Mouse (Mus musculus) adrenal gland, adult 8-10 months (tissue): ENCODE data around the gene Sdcbp2. TPM values are rescaled to one million over a fixed set of nuclear protein-coding genes. Genes with fewer than 3 reads are reported as not detected.
"Not testable (repeated sequence)": the region's sequence is repeated elsewhere in the genome, so short reads cannot be mapped to it uniquely, and the experiment has no call there.

Experiments used
- DNase-seq: peaks from one replicate; pipeline ENCODE4 v3.0.0; 2022
- total RNA-seq, 4 experiments: library from RNA; stranded (reverse); gene quantifications; 2 replicates each; pipeline ENCODE4 v1.2.4; 2022

Gene Sdcbp2
- total RNA-seq, 4 experiments from 2014 or later: 1.1 to 1.8 (median 1.3) TPM

DNA sequence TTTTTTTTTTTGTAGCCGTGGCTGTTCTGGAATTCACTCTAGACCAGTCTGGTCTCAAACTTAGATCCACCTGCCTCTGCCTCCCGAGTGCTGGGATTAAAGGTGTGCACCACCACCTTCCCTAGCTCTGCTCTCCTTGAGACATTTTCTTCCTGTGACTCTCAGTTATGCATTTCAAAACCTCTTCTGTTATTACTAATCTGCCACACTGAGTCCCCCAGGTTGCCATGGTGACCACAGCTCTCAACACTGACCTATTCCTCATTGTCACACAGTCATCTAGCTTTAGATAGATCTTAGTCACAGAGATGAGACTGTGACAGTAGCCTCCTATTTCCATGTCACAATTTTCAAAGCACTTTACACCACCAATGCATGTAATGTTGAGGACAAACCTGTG is 3.0 kb upstream of the Sdcbp2 start:
- peak; percentile 56 for DNase-seq

DNA sequence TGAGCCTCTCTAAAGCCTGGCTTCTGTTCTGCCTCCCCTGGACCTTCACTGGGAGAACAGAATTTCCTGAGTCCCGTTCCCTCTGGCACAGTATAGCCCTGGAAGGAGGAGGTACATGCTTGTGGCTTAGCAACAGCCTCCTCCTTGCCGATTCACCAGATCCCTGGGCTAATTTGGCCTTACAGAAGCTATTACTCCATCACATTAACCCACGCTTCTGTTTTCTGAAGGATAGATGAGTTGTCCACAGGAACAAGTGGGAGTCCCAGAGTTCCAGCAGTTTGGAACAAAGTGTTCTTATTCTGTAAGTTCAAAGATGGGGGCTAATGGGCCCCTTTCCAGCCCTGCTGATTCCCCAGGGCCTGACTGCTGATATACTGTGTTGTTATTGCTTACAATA is 1.2 kb downstream of the Sdcbp2 start:
- DNase-seq: no peak

DNA sequence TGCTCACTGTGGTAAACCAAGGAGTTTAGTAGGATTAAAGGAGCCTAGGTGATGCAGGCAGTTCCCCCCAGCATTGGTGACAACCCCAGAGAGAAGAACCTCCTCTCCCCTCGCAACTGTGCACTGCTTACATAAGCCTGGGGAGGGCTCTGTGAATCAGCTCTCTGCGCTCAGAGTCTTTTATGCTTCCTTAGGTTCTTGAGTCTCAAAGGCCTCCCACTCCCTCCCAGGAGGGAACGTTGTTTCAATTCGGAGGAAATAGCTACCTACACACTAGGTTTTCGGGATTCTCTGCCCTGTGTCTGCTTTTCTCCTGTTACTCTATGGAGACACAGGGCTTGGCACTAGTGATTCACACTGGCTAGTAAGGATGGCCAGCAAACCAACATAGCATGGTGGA is 2.2 kb downstream of the Sdcbp2 start:
- no peak for DNase-seq

DNA sequence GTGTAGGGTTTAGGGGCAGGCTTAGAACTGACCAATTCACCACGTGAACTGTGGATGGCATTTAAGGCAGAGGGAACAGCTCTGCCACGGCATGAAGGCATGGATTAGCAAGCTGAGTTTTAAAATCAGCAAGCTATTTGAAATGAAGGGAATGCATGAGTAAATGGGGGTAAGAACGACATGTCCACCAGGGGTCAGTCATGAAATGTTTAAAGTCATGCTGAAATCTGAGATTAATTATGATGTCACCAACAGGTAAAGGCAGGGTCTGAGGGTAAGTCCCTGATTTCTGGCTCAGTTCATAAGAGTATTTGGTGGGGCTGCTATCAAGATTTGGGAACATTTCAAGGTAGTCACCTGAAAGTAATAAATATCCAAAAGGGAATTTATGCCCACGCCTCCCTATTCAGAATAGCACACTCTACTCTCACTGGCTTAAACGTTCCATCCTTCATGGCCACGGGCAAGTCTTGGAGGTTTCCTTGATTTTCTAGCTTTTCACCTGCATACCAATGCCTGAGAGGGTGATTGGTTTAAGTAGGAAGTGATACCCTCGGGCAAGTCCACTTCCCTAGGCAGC is 2.8 kb downstream of the Sdcbp2 start:
- DNase-seq: no peak

DNA sequence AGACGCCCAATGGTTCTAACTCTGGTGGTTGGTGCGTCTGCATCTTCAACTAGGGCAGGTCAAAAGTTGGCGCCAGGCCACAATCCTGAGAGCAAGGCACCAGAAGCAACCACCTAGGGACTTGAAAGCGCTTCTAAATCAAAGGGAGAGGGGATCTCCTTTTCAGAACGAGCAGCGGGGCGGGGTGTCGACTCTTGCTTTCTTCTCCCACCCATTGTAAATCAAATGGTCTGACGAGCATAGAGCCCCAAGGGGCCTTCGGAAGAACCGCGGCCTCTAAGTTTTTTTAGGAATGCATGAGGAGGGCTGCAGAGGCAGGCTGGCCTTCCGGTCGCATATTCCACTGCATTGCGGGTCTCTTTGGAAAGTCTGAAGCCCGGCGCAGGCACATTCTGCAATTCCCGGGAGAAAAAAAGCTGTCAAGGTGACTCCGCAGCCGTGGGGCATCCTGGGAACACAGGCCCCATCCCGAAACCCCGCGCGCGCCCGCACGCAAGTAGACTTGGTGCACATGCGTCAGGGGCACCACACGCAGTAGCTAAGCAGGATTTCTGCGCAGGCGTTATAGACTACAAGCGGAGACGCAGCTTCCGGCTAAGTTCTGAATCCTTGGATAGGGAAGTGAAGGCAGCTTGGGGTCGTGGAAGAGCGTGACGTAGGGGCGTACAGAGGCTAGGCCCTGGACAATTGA is 3.4 kb downstream of the Sdcbp2 start:
- DNase-seq: peak; percentile 89

DNA sequence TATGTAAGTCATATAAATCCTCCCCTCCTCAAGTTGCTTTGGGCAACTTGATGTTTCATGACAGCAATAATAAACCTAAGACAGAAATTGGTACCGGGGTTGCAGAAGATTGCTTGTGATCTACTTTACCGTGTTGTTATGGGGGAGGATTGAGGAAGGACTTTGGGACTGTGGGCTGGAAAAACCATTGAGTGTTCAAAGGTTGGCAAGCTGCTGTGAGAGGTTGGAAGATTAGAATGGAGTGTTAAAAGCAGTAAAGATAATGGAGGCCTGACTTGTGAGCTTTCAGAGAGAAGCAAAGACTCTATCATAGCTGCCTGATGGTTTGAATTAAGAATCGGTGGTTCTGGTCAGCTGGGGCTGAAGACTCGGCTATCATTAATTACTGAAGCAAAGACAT is 6.8 kb downstream of the Sdcbp2 start:
- no peak for DNase-seq

DNA sequence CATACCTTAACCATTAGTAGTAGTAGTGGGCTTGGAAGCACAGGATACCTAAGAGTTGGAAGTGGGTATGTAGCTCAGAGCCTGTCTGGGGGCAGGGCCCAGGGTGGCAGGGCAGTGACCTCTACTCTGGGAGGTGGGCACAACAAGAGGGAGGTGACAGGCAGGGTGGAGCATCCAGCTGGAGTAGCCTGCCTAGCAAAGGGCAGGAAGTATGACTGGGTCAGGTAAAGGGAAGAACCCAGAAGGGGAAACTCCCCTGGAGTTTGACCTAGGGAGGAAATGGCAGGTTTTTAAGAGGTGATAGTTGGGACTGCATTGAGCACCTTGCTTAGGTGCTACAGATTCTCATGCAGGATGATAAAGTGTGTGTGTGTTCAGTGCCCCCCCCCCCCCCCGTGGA is 8.5 kb downstream of the Sdcbp2 start:
- DNase-seq: no peak

DNA sequence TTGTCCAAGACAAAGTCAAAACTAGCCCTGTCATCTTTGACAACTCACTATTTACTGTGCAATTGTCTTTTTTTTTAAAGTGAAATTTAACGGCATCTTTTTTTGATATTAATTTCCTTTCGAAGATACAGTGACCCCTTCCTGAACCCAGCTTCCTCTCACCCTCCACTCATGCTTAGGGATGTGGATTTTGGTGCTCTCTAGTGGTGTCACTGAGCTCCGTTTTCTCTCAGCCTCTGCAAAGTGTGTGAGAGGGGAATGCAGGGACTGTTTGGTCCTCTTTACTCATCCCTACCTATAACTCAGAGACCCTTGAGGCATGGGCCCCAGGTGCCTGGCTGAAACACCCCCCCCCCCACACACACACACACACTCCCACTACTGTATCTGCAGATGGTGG is 13.5 kb downstream of the Sdcbp2 start:
- DNase-seq: no peak

DNA sequence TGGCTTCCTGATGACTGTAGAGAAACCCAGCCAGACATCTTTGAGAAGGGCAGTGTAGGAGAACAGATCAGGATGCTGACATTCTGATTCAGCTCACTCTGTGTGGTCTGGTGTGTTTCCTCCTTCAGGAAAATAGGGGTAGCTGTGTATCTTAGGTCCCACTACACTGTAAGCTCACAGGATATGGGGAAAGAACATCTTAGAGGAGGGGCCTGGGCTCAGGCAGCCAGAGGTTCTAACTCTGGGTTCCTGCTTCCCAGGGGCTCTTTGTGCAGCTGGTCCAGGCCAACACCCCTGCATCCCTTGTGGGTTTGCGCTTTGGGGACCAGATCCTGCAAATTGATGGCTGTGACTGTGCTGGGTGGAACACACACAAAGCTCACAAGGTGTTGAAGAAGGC is 14.4 kb downstream of the Sdcbp2 start:
- DNase-seq: no peak

DNA sequence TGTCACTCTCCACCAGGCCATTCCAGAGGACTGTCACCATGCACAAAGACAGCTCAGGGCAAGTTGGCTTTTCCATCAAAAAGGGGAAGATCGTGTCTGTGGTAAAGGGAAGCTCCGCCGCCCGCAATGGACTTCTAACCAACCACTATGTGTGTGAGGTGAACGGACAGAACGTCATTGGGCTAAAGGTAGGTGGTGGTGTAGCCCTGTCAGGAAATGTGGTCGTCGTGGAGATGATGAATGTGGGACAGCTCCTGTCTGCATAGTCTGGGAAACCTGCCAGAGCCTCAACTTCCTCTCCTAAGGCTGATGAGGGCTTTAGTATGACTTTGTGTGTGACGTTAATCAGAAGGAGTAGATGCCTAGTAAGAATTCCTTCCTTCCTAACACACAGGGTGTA is 14.9 kb downstream of the Sdcbp2 start:
- no peak for DNase-seq

DNA sequence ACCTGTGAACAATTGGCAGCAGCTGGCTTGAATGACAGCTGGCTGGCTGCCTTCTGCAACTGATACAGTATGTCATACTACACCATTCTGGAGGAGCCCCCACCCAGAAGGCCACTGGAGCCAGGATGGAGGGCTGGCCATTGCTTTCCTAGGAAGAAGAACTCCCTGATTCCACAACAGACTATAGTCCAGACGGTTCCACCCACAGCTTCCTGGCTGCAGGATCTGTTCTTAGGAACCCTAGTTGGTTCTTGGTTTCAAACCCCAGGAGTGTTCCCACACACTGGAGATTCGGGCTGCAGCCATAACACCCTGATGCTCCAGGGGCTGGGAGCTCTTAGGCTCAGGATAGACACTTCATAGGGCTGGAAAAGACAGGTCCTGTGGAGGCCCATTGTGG is 25.6 kb downstream of the Sdcbp2 start:
- DNase-seq: no peak

DNA sequence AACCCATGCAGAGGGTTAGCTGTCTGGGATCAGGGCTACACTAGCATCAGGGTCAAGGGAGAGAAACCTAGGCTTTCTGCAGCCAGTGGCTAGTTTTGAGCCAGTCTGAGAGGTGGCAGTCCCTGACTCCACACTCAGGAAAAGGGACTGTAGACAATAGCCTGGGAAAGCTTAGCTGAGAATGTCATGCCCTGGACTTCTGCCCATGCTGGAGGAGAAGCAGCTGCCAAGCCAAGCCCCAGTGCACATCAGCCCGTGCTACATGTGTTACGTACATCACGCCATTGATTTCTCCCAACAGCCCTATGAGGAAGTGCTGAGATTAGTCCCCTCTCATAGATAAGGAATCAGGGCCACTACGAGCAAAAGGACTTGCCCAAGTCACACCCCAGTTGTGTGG is 29.7 kb downstream of the Sdcbp2 start:
- no peak for DNase-seq

DNA sequence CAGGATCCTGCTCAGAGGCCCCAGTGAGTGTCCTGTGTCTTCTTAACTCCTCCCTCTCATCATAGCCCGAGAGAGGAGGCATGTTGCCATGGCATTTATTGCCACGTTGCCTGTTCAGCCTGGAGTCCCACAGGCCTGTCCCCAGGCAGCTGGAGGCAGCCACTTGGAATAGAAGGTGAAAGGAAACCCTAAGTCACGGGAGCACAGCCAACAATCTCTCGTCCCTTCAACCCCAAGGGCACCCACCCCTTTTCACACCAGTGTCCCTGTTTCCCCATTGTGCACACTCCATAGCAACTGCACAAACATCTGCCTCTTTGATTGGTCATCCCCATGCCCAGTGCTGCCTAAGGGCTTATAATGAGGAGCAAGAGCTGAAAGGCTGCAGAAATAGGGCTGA is 31.2 kb downstream of the Sdcbp2 start:
- no peak for DNase-seq

DNA sequence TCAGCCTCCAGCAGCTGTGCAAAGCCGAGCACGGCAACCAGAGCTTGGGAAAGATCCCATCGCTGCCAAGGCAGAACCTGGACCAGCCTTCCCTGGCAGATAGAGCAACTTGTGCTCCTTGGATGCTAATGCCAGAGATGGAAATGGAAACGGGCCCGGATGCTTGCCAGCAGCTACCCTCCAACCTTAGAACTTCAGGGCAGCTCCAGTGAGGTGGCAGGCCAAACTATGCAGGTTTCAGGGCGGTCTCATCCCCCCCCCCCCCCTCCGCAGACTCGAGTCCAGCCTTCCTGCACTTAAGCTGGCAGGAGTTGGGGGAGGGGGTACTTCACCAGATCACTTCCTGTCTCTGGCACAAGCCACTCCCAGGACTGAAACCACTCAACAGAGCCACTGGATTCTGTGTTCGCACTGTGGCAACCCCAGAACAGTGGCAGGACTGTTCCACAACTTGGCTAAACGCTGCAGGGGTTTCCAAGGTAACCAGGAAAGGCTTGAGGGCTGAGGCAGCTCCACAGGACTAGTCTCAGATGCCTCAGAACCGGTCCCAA is 33.1 kb downstream of the Sdcbp2 start:
- DNase-seq: no peak

DNA sequence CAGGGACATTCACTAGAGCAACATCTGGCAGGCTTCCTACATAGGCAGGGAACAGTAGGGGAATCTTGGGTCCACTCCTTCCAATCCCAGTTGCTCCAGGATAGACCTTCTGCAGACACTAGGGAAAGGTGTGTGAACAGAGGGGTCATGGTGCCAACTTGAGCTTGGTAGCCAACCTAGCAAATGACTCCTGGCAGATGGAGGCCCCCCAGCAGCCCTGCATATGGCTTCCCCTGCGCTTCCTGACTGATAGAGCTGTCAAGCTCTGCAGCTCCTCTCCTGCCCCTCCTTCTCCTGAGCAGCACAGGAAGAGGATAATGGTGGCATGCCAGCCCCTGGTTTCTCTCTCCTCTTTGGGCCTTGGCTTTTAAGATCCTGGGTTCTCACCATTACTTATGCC is 36.0 kb downstream of the Sdcbp2 start:
- DNase-seq: no peak

DNA sequence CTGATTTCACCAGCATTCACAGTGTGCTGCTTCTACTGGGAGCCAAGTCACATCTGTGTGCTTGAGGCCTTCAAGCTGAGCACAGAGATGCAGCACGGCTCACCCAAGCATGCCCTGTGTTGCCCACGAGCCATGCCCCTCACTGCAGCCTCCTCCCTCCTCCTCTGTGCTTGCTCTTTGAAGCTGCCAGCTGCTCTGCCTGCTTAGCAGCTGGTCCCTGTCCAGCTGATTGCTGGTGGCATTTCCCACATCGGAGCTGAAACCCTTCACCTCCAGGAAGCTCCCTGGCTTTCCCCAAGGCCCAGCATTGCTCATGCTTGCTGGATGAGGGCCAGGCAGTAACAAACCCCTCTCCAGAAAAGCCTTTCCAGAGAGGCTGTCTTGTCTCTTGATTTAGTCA is 37.6 kb downstream of the Sdcbp2 start:
- peak; percentile 15 for DNase-seq

DNA sequence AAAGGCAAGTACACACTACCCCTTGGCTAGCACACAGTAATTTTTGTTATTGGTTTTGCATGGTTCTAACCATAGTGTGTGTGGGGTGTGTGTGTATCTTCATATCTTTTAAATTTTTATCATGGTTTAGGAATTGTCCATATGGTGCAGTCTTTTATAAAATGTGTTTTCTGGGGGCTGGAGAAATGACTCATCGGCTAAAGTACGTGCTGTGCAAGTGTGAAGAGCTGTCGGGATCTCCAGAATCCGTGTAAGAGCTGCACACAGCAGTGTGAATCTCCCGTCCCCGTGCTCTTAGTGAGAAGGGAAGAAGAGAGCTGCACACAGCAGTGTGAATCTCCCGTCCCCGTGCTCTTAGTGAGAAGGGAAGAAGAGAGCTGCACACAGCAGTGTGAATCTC is 43.4 kb downstream of the Sdcbp2 start:
- not testable (repeated sequence) for DNase-seq

DNA sequence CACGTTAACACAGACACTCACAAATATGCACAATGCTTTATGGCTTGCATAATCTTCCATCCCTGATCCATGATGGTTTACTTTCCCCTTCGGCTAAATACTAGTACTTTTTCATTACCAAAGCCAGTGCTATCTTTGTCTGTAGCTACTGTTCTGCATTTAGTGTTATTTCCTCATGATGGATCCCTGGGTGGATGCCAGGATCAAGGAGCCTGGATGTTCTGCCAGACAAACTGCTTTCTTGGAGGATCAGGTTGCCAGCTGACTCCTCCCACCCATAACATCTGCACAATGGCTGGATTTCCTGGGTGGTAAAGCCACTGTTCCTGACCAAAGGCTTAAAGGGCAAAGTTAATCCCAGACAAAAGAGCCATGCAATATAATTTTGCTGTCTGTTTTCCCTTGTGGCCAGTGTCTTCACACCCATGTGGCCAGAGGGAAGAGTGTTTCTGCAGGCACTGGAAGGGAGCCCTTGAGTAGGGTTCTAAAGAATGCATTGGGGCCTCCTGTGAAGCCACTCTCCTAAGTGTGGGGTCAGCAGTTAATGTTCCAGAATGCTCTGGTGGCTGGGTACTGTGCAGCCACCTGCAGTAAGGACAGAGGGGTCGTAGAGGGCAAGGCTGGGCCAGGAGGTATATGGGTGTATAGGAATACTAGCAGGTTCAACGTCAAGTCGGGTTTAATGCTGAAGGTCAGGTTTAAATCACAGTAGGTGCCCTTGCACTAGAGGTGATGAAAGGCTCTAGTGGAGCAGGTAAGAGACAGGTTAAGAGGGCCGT is 44.3 kb downstream of the Sdcbp2 start:
- no peak for DNase-seq

DNA sequence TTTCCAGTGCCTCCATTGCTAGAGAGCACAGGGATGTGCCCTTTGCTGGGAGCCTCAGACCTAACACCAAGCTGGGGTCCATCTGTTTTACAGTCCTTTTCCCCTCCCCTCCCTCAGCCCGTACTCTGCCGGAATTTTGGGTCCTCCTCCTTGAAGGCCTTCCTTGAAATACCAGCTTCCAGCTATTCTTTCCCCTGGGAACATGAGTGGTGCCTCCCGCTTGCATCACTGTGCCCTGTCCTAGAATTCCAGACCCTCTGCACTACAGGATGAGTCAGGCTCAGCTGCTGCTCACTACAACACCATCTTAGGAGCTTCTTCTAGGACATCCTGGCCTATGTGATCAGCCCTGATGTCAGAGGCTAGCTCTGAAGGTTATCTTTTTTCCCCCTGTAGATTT is 51.4 kb downstream of the Sdcbp2 start:
- DNase-seq: no peak

DNA sequence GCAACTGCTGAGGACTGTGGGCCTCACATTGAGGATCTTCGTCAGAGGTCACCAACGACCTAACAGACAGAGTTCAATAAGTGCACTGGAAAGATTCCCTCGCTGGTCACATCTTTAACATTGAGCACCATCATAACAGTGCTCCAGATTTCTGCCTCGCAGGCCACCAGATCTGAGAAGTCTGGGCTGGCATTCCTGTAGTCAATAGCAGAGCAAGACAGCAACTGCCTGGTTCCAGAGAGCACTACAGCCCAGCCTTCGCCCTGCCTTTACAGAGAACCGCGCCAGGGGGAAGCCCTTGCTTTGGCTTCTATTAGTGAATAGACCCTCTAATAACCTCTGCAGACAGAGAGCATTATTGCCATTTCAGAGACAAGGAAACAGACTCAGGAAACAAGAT is 53.9 kb downstream of the Sdcbp2 start:
- no peak for DNase-seq

DNA sequence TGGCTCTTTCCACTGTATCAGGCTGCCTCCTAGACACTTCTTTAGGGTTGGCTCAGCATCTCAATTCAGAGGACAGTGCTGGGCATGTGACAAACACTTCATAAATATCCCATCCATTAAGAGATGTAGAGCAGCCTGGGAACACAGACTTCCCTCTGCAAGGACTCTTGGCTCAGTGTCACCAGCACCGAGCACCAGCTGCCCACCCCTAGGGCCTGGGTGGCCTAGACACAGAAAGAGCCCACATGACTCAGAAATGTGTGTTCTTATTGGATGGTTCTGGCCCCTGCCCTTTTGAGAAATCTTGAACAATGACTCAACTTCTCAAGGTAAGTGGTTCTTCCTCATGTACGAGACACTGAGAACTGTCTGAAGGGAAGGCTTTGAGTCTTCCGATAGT is 55.6 kb downstream of the Sdcbp2 start:
- DNase-seq: no peak

DNA sequence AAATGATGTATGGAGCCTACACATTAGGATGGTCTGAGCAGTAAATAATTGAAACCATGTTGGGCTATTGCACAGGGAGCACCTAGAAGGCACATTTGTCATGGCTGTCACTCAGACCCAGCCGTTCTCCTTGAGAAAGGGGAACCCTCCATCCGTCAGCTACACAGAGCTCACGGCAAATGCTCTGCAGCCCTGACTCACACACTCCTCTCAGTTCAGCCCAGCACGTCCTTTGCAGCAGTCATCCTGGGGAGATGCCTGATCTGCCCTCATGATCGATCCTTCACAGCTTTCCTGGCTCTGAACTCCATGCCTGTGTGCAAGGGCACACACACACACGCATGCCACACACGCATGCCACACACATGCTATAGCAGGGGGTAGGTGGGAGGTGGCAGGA is 56.9 kb downstream of the Sdcbp2 start:
- no peak for DNase-seq

DNA sequence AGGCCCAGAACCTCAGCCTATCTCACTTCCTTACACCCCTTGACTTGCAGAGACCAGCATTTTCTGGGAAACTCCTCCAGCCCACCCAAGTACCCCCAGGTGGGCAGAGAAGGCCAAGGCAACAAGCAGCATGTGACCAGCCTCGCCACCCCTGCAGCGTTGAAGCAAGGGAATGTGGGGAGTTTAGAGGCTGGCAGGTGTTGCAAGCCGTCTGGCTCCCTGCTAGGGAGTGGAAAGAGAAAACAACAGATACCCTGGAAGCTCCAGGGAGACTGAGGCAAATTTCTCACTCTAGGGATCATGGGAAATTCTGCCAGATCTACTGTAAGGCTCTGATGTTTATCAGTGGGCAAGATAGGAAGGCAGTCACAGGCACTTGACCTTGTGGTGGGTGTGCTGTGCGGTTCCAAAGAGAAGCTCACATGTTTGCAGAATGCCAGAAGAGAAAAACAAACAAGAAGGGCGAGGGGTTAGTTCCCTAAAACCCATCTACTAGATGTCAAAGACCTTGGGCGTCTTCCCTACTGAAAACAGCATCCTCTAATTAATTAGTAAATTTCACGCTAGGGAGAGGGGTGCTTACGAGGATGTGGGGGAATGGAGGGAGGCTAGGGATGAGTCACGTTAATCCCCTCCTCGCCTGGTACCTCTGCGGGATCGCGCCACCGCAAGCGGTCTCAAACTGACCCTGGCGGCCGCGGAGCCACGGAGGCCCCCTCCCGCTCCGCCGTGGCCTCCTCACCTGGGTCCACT is 59.2 kb downstream of the Sdcbp2 start:
- no peak for DNase-seq
